Mouse (Mus musculus) liver, embryonic 14.5 days (tissue): ENCODE measurements around the gene Zbtb25. TPM values are rescaled to one million over a fixed set of nuclear protein-coding genes. Genes with fewer than 3 reads are reported as not detected.

Experiments used
- ATAC-seq: fragments of 200-750 bp; cut with Nextera tagmentation; 2 replicates; pipeline ENCODE4 v1.8.0; 2017; ENCODE audit warnings: moderate number of reproducible peaks, mild to moderate bottlenecking, moderate library complexity; ENCODE audit not compliant: insufficient read depth
- DNase-seq, 3 experiments: peaks; one replicate each; pipeline ENCODE4 v3.0.0-alpha.2; 2012 to 2013; ENCODE audit warnings: low read depth in 3 of 3, low spot score in 3 of 3
- H3K27ac ChIP-seq: fragments of 300-500 bp; sonication (generic); 2 replicates; pipeline ENCODE4 v1.5.1; 2014; ENCODE audit warnings: moderate library complexity, mild to moderate bottlenecking, control low read depth, inconsistent platforms
- H3K27me3 ChIP-seq: fragments of 300-500 bp; sonication (generic); 2 replicates; pipeline ENCODE4 v1.6.1; 2014; ENCODE audit warnings: mild to moderate bottlenecking, low read length, moderate library complexity; ENCODE audit not compliant: control insufficient read depth, insufficient read depth
- H3K36me3 ChIP-seq: fragments of 300-500 bp; sonication (generic); replicated peaks from 2 replicates; pipeline ENCODE4 v1.6.1; 2014; ENCODE audit warnings: low read depth; ENCODE audit not compliant: control insufficient read depth, insufficient read depth
- H3K4me1 ChIP-seq, 2 experiments: fragments of 200-500 bp in 1 of 2; fragments of 300-500 bp in 1 of 2; sonication (generic) in 1 of 2; replicated peaks; 2 replicates each; pipeline ENCODE4 v1.6.1; 2012 to 2014; ENCODE audit warnings: antibody characterized with exemption in 1 of 2, inconsistent platforms in 1 of 2, low read length in 1 of 2; ENCODE audit not compliant: control insufficient read depth in 2 of 2, insufficient read depth in 2 of 2
- H3K4me2 ChIP-seq: fragments of 300-500 bp; sonication (generic); 2 replicates; pipeline ENCODE4 v1.6.1; 2014; ENCODE audit warnings: low read depth, mild to moderate bottlenecking, control low read depth, moderate library complexity
- H3K4me3 ChIP-seq, 2 experiments: fragments of 200-500 bp in 1 of 2; fragments of 300-500 bp in 1 of 2; sonication (generic) in 1 of 2; 2 replicates each; pipeline ENCODE4 v1.5.1; 2012 to 2014; ENCODE audit warnings: low read depth in 2 of 2, low read length in 2 of 2, mild to moderate bottlenecking in 2 of 2, control low read depth in 1 of 2, inconsistent platforms in 1 of 2, moderate library complexity in 1 of 2; ENCODE audit not compliant: insufficient read depth in 1 of 2
- H3K9ac ChIP-seq: fragments of 300-500 bp; sonication (generic); replicated peaks from 2 replicates; pipeline ENCODE4 v1.6.1; 2014; ENCODE audit warnings: mild to moderate bottlenecking, control low read depth, moderate library complexity
- H3K9me3 ChIP-seq: fragments of 300-500 bp; sonication (generic); 2 replicates; pipeline ENCODE4 v1.6.1; 2016; ENCODE audit warnings: low read length, mixed read lengths; ENCODE audit not compliant: control insufficient read depth
- CTCF ChIP-seq: IDR thresholded peaks from 2 replicates; pipeline ENCODE4 v1.5.1; 2016; ENCODE audit warnings: antibody characterized with exemption, low read depth, control low read depth
- EP300 ChIP-seq: IDR thresholded peaks from 2 replicates; pipeline ENCODE4 v1.6.1; 2016; ENCODE audit warnings: antibody characterized with exemption, low read depth
- WGBS: fragments of 180-500 bp; shearing (Covaris S2); extraction: QIAGEN DNeasy Blood & Tissue Kit; methylation state at CpG from one replicate; pipeline ENCODE4 v1.1.7; 2014; ENCODE audit not compliant: insufficient replicate concordance; 5-methylcytosine and 5-hydroxymethylcytosine counted together
- polyA plus RNA-seq, 2 experiments: library from polyadenylated mRNA; depleted of rRNA in 1 of 2; stranded (reverse) in 1 of 2; unstranded in 1 of 2; fragments of >200 nt; fragmentation: Nextera tagmentation in 1 of 2; extraction: Ambion mirVana in 1 of 2; gene quantifications; 2 replicates each; pipeline versions ENCODE4 v1.2.1 to v1.2.3; 2012 to 2014

Gene Zbtb25
- polyA plus RNA-seq, 2 experiments = 5.1 to 7.2 TPM

DNA sequence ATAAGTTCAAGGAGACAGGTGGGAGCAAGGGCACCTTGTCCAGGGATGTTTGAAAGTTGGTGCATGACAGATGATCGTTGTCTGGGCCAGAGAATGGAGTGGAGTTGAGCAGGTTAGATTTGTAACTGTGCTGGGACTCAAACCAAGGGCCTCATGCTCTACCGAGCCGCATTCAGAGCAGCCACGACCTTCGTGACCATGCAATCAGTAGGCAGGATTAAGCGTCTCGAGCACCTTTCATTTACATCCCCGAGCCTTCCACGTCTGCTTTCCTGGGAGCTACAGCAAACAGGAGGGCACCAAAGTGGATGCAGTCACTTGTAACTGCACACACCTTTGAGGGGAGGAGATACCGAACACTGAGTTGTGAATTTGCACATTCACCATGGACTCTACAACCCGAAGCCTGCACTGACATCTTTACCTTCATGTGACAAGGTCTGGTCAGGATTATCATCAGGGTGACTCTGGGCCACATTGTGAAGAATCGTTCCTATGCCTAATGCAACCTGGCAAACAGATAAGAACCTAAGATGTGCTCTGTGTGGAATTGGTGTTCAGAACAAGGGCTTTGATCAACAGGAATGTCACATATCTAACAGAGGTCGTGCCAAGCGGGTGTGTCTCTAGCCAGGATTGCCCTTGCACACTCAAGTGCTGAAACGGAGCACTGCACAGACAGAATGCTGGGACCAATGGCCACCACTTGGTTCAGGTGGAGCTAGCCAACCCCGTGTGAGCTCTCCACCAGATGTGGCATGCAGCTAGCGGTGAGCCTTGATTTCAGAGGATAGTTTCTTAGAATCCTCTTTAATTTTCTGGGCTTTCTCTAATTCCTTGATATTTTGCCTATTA lies 33.1 kb downstream of the Zbtb25 start:
- ATAC-seq = no peak
- WGBS = 69% methylated on average over 17 of the region's 17 CpGs

DNA sequence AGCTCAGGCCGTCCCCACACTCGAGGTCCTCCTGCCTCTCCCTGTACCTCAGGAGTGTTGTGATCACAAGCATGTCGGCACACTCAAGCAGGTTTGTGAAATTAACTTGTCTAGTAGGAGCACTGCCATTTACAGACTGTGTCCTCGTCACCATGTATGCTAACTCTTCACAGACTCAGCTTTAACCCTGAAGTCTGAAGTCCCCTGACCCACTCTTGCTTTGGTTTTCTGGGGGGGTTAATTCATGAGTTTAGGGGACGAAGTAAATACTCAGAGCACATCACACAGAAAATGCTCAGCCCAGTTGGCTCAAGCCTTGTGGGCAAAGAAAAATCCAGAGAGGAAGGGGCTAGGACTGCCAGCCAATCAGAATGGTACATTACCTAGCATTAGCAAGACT lies 33.8 kb downstream of the Zbtb25 start:
- TF ChIP-seq CTCF (no peak), EP300 (no peak)
- Histone ChIP-seq H3K36me3 (no peaks in the 10 kb centered on the region), H3K4me2 (no peak overlapping the region), H3K9me3 (no peaks in the 10 kb centered on the region), H3K4me1 (no peaks in the 10 kb centered on the region), H3K9ac (no peak overlapping the region), H3K4me3 (no peak overlapping the region), H3K27me3 (no peaks in the 10 kb centered on the region), H3K27ac (no peak overlapping the region)
- ATAC-seq = no peak
- no peak for DNase-seq
- WGBS = 70% methylated on average over 5 of the region's 5 CpGs

More for the DNA sequence above, 33.1 kb downstream of the Zbtb25 start:
- DNase-seq = no peak
- Histone ChIP-seq H3K4me1 (no peaks in the 10 kb centered on the region), H3K27me3 (no peaks in the 10 kb centered on the region), H3K36me3 (no peaks in the 10 kb centered on the region), H3K9me3 (no peaks in the 10 kb centered on the region), H3K4me2 (no peak overlapping the region), H3K9ac (no peak overlapping the region), H3K27ac (no peak overlapping the region), H3K4me3 (no peak overlapping the region)
- TF ChIP-seq EP300 (no peak), CTCF (no peak)

DNA sequence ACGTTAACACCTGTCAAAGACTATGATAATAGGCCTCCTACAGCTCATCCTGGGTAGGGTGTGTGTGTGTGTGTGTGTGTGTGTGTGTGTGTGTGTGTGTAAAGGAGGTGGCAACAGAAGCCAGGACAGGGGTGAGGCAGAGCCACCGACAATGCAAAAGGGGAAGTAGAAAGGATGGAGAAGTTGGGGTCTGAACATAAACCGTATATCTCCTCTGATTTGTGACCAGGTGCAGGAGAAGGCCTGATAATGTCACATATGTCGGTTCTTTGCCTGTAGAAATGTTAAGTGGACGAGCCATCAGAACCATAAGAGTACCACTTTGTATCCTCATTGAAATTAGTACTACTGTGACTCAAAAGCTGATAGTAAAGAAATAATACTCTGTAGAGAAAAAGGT lies 35.7 kb downstream of the Zbtb25 start:
- ATAC-seq = no peak
- WGBS = 49% methylated on average over 5 of the region's 5 CpGs
- no peak overlapping the region for H3K9ac ChIP-seq
- H3K4me3 ChIP-seq = no peak overlapping the region
- H3K36me3 ChIP-seq = no peaks in the 10 kb centered on the region
- H3K4me1 ChIP-seq = no peaks in the 10 kb centered on the region
- H3K27ac ChIP-seq = no peak overlapping the region
- no peak for TF ChIP-seq CTCF
- TF ChIP-seq EP300 = no peak
- H3K4me2 ChIP-seq = no peak overlapping the region
- H3K27me3 ChIP-seq = no peaks in the 10 kb centered on the region
- no peak for DNase-seq
- H3K9me3 ChIP-seq = no peaks in the 10 kb centered on the region

DNA sequence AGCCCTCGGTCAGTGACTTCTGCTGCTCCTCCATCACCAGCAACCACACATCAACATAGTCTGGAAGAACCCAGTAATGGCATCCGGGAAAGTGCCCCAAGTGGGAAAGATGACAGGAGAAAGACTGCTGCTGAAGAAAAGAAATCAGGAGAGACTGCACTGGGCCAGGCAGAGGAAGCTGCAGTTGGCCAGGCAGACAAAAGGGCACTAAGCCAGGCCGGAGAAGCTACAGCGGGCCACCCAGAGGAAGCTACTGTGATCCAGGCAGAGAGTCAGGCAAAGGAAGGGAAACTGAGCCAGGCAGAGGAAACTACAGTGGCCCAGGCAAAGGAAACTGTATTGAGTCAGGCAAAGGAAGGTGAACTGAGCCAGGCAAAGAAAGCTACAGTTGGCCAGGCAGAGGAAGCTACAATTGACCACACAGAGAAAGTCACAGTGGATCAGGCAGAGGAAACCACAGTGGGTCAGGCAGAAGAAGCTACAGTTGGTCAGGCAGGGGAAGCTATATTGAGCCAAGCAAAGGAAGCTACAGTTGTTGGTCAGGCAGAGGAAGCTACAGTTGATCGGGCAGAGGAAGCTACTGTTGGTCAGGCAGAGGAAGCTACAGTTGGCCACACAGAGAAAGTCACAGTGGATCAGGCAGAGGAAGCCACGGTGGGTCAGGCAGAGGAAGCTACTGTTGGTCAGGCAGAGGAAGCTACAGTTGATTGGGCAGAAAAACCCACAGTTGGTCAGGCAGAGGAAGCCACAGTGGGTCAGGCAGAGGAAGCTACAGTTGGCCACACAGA lies 40.6 kb downstream of the Zbtb25 start:
- no peak for TF ChIP-seq EP300
- TF ChIP-seq CTCF = no peak
- Histone ChIP-seq H3K4me1 (no peaks in the 10 kb centered on the region), H3K9ac (no peak overlapping the region), H3K9me3 (no peaks in the 10 kb centered on the region), H3K4me3 (no peak overlapping the region), H3K36me3 (no peaks in the 10 kb centered on the region), H3K27ac (no peak overlapping the region), H3K27me3 (no peaks in the 10 kb centered on the region), H3K4me2 (no peak overlapping the region)
- 59% methylated on average over 6 of the region's 6 CpGs for WGBS
- DNase-seq (no peak), ATAC-seq (no peak)

DNA sequence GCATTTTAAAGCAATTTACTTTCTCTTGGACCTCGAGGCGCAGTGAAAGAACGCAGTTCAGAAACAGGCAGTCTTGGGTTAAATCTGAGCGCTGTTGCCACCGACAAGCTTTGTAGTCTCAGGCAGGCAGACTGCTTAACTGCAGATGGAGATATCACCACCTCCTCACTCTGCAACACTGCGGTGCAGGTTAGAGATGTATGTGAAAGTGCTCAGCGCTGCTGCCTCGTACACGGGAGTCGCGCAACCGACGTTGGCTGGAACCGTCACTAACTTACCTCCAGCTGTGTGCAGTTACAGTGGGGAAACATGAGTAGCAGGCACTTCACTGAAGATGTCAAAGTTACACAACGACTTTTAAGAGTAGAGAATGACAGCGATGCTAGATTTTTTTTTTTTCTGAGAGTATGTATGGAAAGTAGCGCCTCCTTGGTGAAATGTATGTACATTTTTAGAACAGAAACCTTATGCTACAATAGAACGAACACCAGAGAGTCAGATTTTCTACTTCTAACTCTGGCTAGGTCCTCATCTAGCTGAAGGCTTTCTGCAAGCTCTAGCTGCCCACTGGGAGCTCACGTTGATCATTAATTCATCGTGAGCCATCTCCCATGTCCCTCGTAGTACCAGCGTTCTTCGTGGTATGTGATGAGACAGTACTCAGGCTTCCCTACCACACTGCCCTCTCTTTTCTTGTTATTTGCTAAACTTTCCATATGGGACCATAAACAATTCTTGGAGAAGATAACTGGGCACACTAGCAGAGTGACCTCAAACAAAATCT lies 42.8 kb downstream of the Zbtb25 start:
- H3K9ac ChIP-seq = no peak overlapping the region
- DNase-seq (no peak), ATAC-seq (no peak)
- H3K27me3 ChIP-seq = no peaks in the 10 kb centered on the region
- H3K27ac ChIP-seq = no peak overlapping the region
- no peaks in the 10 kb centered on the region for H3K36me3 ChIP-seq
- no peak for TF ChIP-seq CTCF
- no peak for TF ChIP-seq EP300
- no peaks in the 10 kb centered on the region for H3K4me1 ChIP-seq
- H3K4me2 ChIP-seq = no peak overlapping the region
- H3K4me3 ChIP-seq = no peak overlapping the region
- WGBS = 86% methylated on average over 23 of the region's 23 CpGs
- no peaks in the 10 kb centered on the region for H3K9me3 ChIP-seq
